Mouse (Mus musculus) thymus, postnatal 4 days (tissue): ENCODE results near the gene Tmem132b.

ENCODE experiments used
- DNase-seq: peaks from one replicate; pipeline ENCODE4 v3.0.0; 2021

Gene Tmem132b

DNA sequence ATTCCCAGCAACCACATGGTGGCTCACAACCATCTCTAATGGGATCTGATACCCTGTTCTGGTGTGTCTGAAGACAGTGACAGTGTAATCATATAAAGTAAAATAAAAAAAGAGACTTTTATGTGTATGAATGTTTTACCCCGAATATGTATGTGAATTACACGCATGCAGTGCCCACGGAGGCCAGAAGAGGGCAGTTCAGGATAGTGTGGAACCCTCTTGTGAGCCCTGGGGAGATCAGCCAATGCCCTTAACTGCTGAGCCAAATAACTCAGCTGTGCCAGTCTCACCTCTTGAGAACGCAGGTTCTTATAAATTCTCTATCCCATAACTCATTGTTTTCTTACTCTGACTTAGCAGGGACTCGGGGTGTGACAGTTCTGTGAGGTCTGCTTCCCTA, 12.9 kb upstream of the Tmem132b start:
- peak; percentile 67 for DNase-seq

DNA sequence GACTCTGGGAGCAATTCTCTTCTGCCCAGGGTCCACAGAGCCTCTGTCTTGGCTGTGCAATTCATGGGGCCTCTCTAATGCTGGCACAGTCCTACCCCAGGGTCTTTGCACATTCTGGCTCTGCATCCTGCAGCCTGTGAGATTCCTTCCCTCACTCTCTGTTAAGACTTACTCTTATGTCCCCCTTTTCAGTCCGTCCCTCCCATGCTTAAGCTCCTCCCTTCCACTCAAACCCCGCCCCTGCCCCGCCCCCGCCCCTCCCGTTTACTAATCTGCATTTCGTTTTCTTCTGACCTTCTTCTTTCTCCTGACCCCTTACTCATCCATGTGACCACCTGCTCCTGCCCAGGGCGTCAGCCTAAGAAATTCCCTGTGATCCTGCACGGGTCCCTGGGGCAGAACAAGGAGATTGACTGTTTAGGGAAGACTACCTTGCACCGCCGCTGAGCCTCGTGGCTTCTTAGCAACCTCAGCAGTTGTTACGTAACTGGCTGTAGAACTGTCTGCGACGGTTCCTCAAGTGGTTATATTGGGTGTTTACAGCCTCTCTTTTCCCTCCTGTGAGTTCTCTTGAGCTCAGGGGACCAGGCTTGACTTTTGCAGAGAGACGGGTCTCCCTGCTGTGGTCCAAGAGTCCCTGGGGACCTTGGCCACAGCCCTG, 10.5 kb upstream of the Tmem132b start:
- peak; percentile 43 for DNase-seq

DNA sequence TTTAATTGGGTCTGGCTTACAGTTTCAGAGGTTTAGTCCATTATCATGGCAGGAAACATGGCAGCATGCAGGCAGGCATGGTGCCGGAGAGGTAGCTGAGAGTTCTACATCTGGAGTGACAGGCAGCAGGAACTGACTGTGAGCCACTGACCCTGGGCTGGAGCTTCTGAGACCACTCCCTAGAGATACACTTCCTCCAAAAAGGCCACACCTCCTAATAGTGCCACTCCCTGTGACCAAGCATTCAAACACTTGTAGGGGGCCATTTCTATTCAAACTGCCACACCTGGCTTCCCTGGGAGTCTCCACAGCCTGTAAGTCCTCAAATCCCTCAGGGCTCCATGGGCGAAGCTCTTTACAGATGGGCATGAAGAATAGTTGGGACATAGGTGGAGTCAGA, 8.2 kb upstream of the Tmem132b start:
- no peak for DNase-seq

DNA sequence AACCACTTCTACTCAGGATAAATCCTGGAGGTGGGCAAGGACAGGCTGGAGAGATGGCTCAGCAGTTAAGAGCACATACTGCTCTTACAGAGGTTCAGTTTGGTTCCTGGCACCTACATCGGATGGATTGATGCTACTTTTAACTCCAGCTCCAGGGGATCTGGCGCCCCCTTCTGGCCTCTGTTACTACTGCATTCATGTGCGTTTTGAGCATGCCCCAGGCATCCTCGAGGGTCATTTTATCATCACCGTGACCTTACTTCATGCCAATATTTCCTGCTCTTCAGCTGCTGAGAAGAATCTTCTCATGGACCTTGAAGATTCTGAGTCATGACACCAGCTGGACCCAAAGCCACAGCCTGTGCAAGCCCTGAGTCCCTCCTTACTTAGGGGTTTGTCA, 6.1 kb upstream of the Tmem132b start:
- DNase-seq = peak; percentile 42

DNA sequence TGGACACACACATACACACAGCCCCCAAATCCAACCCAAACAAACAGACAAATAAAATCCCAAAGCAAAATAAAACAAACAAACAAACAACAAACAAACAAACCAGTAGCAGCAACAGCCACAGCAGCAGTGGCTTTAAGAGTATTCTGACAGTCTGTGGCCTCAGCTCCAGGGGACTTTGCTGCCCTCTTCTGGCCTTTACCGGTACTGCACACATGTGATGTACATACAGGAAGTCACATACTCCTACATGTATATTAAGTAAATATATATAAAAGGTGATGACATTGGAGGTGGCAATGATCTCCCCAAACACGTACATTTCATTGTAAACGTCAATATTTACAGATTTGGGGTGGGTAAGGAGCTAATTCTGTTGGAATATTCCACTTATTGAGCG, 5.1 kb upstream of the Tmem132b start:
- peak; percentile 72 for DNase-seq

DNA sequence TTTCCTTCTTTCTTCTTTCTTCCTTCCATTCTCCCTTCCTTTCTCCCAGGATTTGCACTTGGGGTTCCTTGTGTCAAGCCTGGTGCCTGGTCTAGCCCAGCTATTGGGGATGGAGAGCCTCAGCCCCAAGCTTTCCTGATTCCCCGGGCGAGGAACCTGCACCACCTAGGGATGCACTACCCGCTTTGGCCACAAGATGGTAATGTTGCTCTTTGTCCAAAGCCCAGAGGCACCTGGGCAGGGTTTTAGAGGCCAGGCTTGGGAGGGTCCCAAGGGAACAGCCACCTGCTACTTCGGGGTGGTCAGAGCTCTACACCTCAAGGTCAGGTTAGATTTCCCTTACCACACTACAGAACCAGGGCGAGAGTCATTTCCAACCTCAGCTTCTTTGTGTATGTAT, 2.5 kb upstream of the Tmem132b start:
- DNase-seq = peak; percentile 85

DNA sequence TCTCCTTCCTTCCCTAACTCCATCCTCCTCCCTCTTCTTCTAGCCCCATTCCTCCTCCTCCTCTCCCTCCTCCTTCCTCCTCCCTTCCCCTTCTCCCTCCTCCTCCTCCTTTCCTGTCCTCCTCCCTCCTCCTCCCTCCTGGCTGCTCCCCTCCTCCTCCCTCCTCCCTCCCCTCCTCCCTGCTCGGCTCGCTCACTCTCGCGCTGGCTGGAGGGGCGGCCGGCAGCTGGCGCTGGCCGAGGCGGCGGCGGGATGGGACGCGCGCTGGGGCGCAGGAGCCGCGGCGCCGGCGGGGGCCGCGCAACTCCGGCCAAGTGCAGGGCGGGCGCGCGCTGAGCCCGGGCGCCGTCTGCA, 594 bp downstream of the Tmem132b start:
- no peak for DNase-seq

DNA sequence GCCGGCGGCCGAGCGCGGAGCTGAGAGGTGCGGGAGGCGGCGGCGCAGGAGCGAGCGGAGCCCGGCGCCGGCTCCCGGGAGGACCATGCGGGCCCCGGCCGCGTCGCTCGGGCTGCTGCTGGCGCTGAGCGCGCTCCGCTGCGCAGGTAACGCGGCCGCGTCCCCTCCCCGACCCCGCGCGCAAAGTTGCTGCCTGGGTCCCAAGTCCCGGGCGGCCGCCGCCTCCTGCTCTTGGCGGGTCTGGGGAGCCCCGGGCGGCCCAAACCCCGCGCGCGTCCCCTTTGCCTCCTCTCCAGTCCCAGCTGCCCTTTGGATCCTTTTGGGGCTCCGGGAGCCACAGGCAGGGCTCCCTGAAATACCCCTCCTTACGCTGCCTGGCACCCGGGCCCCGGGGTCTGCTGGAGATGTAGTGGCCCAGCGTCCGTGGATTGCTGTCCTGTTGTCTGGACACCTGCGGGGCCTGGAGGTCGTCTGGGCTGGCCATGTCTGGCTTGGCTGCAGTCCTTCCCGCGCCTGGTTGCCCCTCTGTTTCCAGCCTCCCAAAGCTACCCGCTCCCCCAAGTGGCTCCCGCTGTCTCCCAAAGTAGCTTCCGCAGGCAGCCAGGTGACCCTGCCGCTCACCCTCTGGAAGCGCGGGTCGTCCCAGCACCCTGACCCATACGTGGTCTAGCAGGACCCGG, 1.1 kb downstream of the Tmem132b start:
- peak; percentile 30 for DNase-seq

DNA sequence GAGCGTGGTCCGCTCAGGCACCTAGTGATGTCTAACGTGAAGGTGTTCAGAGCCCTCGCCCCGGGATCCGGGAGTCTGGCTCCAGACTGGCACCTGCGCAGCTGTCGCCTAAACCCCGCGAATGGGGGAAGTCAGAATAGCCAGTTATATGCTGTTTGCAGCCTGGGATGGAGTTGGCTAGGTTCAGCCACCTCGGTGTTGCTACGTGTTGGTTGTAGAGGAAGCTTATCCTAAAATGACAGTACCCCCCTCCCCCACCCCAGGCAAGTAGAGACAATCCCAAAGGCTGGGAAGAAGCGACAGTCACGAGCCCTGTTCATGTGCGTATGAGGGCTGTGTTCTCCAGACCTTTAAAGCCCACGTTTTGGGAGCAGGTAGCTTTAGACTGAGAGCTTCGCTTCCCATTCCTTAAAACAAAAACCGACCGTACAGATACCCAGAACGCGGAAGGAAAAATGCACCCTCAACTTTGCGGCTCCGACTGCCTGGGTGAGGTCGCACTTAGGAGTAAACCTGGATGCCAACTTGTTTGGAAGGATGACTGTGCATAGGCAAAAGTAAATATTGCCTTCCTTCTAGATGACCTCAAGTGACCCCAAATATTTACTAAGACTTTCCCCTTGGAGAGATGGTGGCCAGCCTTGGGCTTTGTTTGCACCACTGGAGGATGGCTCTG, 1.8 kb downstream of the Tmem132b start:
- no peak for DNase-seq

DNA sequence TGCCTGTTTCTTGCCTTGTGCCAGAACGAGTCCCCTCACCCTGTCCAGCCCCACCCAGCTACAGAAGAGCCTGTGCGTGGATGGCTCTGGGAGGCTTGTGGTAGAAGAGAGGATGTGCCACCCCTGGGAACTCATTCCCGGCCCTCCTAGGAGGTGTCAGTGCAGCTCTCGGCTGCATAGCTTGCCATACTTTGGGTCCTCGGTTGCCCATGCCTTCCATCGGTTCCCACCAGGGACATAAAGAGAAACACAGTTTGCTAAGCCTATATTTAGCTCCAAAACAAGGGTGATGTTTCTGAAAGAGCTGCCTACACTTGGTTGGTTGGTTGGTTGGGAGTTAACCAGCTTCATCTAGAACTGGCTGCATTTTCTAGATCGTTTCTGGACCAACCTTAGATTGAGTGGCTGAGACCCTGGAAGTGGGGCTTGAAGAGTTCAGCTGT, 2.6 kb downstream of the Tmem132b start:
- DNase-seq = no peak

DNA sequence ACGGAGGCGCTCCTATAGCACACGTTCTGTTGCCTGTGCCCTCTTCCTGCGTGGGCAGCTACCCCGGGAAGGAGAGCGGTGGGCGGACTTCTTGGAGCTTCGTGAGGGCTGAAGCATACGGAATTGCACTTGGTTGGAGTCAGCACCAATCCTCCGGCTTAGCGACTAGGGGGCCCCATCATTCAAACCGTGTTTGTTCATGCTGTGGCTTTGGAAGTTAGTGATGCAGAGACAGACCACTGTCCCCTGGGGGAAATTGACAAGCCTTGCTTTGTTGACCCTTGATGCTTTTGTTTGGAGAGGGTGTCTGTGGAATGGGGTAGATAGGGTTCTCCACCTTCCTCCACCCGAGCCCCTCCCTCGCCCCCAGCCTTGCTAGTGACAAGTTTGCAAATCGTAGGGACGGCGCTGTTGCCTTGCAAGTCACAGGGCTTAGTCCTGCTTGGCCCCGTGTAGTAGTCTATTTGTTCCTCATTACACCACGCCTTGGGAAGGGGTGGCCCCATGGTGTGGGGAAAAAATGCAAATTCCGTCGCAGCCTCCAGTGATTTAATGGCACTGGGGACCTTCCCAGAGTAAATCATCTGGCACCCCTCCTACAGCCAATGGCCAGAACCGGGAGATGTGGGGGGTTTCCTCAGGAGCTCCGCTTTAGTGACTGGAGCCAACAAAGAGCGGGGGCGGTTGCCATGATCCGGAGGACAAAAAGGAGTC, 3.2 kb downstream of the Tmem132b start:
- no peak for DNase-seq

DNA sequence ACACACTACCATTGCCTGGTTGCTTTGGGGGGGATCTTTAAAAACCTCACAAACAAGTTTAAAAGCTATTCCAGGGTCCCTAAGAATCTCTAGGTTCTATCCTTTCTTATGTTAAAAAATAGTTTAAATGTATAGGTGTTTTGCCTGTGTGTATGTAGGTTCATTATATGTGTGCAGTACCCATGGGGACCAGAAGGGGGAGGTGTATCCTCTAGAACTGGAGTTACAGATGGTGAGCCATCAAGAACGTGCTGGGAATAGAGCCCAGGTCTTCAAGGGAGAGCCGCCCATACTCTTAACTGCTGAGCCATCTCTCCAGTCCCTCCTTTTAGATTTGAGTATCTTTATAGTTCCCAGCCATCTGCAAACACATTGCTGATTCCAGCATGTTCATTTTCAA, 13.5 kb downstream of the Tmem132b start:
- no peak for DNase-seq

DNA sequence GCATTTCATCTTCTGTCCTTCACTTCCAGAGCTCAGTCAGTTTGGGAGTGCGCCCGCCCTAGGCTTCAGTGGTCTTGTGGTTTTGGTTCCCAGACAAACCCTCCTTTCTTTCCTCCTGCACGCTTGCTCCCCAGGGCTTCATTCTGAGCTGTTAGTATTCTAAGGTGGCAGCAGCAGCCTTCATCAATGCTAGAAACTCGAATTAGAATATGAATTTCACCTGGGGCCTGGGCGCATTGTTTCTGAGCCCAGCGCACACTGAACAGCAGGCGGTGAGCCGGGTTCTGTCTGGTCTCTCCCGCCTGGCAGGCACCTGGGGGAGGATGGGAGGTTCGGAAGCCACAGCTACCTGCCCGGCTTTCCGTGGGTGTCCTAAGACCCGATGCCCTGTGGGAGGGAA, 14.7 kb downstream of the Tmem132b start:
- no peak for DNase-seq

DNA sequence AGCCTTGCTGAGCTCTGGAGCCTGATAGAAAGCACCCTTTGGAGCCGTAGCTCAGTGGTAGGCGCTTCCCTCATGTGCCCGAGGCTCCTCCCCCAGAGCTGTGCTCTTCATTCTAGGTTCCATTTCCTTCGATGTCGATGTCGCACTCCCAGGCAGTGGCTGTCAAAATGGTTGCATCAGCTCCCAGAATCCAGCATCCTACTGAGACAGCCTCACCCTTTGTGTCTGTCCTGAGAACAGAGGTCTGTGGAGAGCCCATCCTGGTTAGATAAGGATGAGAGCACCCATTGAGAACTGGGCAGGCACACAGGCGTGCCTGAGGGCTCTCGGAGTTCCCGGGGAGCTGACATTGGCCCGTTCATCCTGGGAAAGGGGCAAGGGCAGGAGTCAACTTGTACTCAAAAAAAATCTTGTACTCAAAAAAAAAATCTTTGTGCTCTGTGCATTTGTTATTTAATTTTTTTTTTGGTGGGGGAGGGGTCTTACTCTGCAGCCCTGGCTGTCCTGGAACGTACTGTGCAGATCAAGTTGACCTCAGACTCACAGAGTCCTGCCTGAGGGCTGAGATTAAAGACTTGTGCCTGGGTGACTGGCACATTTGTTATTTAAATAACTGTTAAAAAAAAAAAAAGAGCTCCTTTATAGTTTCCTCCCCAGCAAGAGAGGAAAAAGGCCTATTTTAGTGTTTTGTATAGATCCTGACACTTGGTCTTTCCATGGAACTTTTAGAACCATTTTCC, 18.3 kb downstream of the Tmem132b start:
- no peak for DNase-seq

DNA sequence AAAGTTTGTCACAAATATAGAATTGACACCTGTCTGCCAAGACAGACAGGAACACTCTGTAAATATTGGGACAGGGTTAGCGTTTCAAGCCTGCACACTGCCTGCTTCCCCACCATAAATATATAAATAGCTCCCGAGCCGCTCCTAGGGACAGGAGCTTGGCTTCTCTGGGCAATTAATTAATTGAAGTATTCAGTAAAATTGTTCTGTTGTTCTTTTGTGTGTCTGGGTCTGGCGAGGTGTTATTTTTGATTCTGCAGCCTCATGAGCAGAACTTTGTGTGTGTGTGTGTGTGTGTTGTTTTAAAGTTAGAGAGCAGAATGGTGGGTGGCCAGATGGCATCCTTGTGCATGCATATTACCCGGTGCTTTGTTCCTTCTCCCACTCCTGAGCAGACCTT, 24.2 kb downstream of the Tmem132b start:
- no peak for DNase-seq

DNA sequence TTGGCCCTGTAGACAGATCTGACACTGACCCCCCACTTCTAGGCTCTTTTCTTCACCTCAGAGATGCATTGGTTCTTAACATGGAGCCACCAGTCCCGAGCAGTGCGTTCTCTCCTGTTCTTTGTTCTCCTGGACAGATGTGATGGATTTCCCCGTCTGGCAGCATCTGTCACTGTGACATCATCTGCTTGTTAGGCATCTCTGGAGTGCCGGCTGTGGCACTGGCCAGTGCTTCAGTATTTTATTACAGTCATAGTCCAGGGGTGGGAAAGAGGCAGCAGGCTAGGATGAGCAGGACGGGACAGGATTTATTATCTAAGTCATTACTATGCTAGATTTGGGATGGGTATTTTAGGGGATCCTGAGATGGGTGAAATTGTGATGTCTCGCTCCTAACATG, 31.9 kb downstream of the Tmem132b start:
- DNase-seq = no peak

DNA sequence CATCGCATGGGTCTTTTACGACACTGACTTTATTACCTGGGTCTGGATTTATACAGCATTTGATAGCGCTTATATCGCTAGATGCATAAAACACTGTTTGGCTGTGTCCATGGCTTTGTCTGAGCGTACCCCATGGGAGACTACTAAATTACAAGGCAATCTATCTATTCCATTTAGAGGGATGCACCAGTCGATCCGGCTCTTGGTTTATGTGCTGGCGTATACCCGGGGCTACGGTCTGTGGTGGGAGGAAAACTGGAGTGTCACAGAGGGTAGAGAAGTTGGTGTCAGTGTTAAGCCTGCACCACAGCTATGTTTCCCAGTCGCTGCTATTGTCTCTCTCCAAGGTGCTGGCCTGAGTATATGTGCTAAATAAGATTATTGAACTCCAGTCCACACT, 34.2 kb downstream of the Tmem132b start:
- DNase-seq = no peak

DNA sequence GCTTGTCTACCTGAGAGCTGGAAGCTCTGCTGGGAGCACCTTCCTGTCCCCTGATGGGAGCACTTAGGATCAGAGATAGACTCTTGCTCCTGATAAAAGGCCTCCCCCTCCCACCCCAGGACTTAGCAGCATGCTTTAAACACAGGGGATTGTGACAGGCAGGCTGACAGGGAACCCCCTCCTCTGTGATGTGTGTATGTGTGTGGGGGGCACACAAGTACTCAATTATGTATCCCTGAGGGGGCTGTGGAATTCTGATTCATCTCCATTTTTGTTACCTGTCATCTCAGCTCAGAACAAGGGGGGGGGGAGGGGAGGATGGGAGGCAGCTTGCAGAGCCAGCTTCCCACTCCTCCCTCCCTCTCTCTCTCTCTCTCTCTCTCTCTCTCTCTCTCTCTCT, 36.9 kb downstream of the Tmem132b start:
- DNase-seq = no peak

DNA sequence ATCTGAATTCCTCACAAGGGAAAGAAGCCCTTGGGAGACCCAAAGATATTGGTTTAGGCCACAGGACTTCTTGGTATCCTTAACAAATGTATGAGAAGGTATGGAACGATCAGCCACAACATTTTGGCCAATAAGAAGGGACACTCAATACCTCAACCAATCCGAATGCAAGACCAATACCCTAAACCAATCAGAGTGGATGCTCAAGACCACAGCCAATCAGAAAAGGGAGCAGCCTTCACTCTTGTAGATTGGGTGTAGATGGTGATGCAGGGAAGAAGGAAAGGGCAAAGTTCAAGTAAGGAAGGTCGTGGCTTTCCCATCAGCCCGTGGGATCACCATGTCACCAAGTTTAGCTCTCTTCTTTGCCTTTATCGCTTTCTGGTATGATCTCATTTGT, 40.4 kb downstream of the Tmem132b start:
- DNase-seq = no peak

DNA sequence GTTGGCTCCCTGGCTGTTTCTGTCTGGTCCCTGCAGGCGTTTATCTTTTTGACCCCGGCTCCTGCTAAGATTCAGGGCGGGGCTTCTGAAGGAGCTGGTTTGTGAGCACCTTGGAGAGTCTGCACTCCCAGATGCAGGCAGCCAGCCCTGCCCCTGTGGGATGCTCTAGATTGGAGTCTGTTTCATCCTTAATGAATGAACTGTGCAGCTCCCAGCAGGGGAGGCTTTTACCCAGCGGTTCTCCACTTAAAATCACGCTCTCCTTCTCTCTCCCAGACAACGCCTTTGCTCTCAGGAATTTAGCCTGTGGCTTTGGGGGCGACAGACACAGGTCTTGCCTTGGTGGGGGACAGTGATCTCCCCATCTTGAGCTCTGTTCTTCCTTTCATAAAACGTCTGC, 43.3 kb downstream of the Tmem132b start:
- DNase-seq = no peak

DNA sequence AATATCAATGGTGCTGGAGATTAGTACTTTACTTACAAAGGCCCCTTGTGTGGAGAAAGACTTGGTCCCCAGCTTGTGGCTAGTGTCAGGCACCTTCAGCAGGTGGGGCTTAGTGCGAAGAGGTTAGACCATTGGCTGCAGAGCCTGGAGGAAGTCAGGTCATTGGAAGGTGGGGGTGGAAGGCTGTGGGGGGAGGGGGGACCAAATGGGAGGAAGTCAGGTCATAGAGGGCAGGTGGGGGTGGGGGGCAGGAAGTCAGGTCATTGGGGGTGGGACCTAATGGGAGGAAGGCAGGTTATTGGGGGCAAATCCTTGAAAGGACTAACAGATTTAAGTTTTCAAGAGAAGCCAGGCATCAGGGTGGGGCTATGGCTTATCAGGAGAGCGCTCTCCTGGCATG, 44.3 kb downstream of the Tmem132b start:
- DNase-seq = no peak

DNA sequence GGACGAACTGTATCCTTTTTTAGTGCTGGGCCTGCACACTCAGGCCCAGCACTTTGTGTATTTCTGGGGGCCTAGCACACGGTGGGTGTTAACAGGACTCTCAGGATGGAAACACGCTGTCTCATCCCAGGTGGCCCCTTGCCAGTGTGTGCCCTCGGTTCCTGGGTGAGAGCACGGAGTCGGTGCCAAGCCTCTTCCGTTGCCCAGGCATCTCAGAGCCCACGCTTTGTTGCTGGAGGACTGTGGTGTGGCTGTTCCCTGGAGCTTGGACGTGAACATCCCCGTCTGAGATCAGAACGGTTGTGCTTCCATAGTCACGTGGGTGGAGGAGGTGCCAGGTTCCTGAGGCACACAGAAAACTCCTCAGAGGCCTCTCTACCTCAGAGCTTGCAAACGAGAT, 47.1 kb downstream of the Tmem132b start:
- no peak for DNase-seq

DNA sequence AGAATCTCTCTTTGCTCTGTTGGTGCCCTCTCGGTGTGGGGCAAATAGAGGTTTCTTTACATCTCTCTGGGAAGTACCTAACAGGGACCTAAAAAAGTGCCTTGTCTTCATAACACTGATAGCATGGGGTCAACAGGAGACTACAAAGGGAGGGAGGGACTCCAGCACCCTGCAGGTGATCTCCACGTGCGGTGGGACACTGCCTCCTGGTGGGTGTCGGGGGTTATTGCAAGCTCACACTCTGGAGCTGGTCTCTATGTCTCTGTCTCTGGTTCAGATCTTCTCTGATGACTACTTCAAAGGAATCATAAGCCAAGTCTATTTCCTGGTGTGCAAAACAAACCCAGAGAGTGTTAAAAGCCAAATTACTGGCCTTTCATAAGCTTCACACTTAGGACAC, 47.6 kb downstream of the Tmem132b start:
- DNase-seq = peak; percentile 12
